19 mouse cellular contexts compared by ENCODE assay signal in genomic region chrX:152656609-152656939, GRCm38 (mm10).
DNase-seq lines count a peak whose midpoint lies in the region; ATAC-seq and TF ChIP-seq lines count a peak whose summit lies in the region.
"Had no signal": no experiment of that assay in that cellular context is flagged by ENCODE, and none has a peak within 500 bp of the region (broad histone marks: within the 10 kb centered on the region; RNA-seq: fewer than 3 reads in every experiment).

No protein-coding gene starts in this region.

- 62% methylated on average over 2 of the region's 2 CpGs for WGBS in forebrain, embryonic 16.5 days
- 47% methylated on average over 2 of the region's 2 CpGs for WGBS in limb, embryonic 13.5 days
- 66% methylated on average over 2 of the region's 2 CpGs for WGBS in neural tube, embryonic 14.5 days

- TF ChIP-seq CTCF in layer of hippocampus, adult 2 months (conservative IDR thresholded peaks at IDR 0.05), result no peak

- no peak overlapping the region for H3K4me2 ChIP-seq in forebrain, embryonic 16.5 days (ENCODE audit: low read length)
- no peak overlapping the region; the same call in 1 of the 2 replicates for H3K4me2 ChIP-seq in limb, embryonic 13.5 days (replicated peaks)
- H3K4me2 ChIP-seq in neural tube, embryonic 14.5 days (ENCODE audit: low read depth, low read length), result no peak overlapping the region
- H3K4me2 ChIP-seq: embryonic facial prominence, embryonic 13.5 days; limb, embryonic 15.5 days had no signal

- H3K4me3 ChIP-seq in layer of hippocampus, adult 2 months, result no peak overlapping the region
- H3K4me3 ChIP-seq in forebrain, embryonic 16.5 days (replicated peaks; ENCODE audit: low read length), result no peak overlapping the region
- H3K4me3 ChIP-seq in limb, embryonic 13.5 days, result no peak overlapping the region
- H3K4me3 ChIP-seq in neural tube, embryonic 14.5 days (ENCODE audit: low read depth, low read length), result no peak overlapping the region
- H3K4me3 ChIP-seq: embryonic facial prominence, embryonic 13.5 days; limb, embryonic 15.5 days had no signal

- no peaks in the 10 kb centered on the region; the same call in 1 of the 2 replicates for H3K27me3 ChIP-seq in forebrain, embryonic 16.5 days (replicated peaks; ENCODE audit: control insufficient read depth, insufficient read depth, low read length)
- peaks cover 53% of the 10 kb centered on the region; the same call in 1 of the 2 replicates for H3K27me3 ChIP-seq in limb, embryonic 13.5 days
- peaks cover 2% of the 10 kb centered on the region; the same call in 1 of the 2 replicates for H3K27me3 ChIP-seq in neural tube, embryonic 14.5 days (ENCODE audit: control insufficient read depth, insufficient read depth, low read length)

- ATAC-seq in forebrain, embryonic 16.5 days, result peak; percentile 16; the same call in 1 of the 2 replicates
- 0 out of 2 replicates have a peak, but pooled peaks have one; percentile 15 for ATAC-seq in limb, embryonic 13.5 days (ENCODE audit: low FRiP score, low read depth)
- ATAC-seq in neural tube, embryonic 14.5 days (ENCODE audit: low read depth), result peak; percentile 31; the same call in 1 of the 2 replicates
- ATAC-seq: liver, postnatal 0 days had no signal

- H3K27ac ChIP-seq in layer of hippocampus, adult 2 months, result peak overlapping the region; percentile 87
- peak overlapping the region; percentile 38 for H3K27ac ChIP-seq in forebrain, embryonic 16.5 days (ENCODE audit: low read length)
- H3K27ac ChIP-seq in limb, embryonic 13.5 days, result no peak overlapping the region
- peak overlapping the region; percentile 13; the same call in 1 of the 2 replicates for H3K27ac ChIP-seq in neural tube, embryonic 14.5 days (ENCODE audit: low read depth, low read length)
- H3K27ac ChIP-seq: embryonic facial prominence, embryonic 13.5 days; limb, embryonic 15.5 days had no signal

- H3K36me3 ChIP-seq in forebrain, embryonic 16.5 days (ENCODE audit: control insufficient read depth, insufficient read depth), result no peaks in the 10 kb centered on the region
- H3K36me3 ChIP-seq in limb, embryonic 13.5 days, result no peaks in the 10 kb centered on the region
- no peaks in the 10 kb centered on the region for H3K36me3 ChIP-seq in neural tube, embryonic 14.5 days (ENCODE audit: control insufficient read depth, insufficient read depth, low read length)
- H3K36me3 ChIP-seq: embryonic facial prominence, embryonic 13.5 days; limb, embryonic 15.5 days had no signal

- H3K9me3 ChIP-seq in forebrain, embryonic 16.5 days (ENCODE audit: control insufficient read depth, low read length), result no peaks in the 10 kb centered on the region
- no peaks in the 10 kb centered on the region for H3K9me3 ChIP-seq in limb, embryonic 13.5 days
- no peaks in the 10 kb centered on the region for H3K9me3 ChIP-seq in neural tube, embryonic 14.5 days (ENCODE audit: control insufficient read depth, low read length)
- H3K9me3 ChIP-seq: embryonic facial prominence, embryonic 13.5 days; limb, embryonic 15.5 days had no signal

- DNase-seq in layer of hippocampus, adult 2 months (ENCODE audit: low spot score in 2 of 2), result no peak
- no peak for DNase-seq in layer of hippocampus, postnatal 10 days (ENCODE audit: low spot score in 2 of 2)
- DNase-seq in embryo, embryonic 9.5 days (ENCODE audit: extremely low spot score), result no peak
- DNase-seq in urinary bladder, adult 18-20 months (ENCODE audit: low spot score in 2 of 2), result no peak
- DNase-seq in thymus, postnatal 14 days, result no peak
- DNase-seq: B cell, adult 2 months; cerebellum, adult 11 months; cerebellum, postnatal 36 days; gastrocnemius, postnatal 14 days; kidney, adult 8-10 months; liver, postnatal 0 days; lung, postnatal 36 days; right cerebral cortex, postnatal 14 days; thymus, postnatal 4 days had no signal

- no peak overlapping the region for H3K9ac ChIP-seq in forebrain, embryonic 16.5 days (replicated peaks; ENCODE audit: low read depth, low read length)
- no peak overlapping the region for H3K9ac ChIP-seq in limb, embryonic 13.5 days
- no peak overlapping the region for H3K9ac ChIP-seq in neural tube, embryonic 14.5 days (replicated peaks; ENCODE audit: low read depth, low read length)
- H3K9ac ChIP-seq: embryonic facial prominence, embryonic 13.5 days; limb, embryonic 15.5 days; liver, postnatal 0 days had no signal

- peaks cover 8% of the 10 kb centered on the region for H3K4me1 ChIP-seq in forebrain, embryonic 16.5 days (replicated peaks; ENCODE audit: control insufficient read depth, insufficient read depth, low read length)
- peaks cover 13% of the 10 kb centered on the region; the same call in 1 of the 2 replicates for H3K4me1 ChIP-seq in limb, embryonic 13.5 days
- H3K4me1 ChIP-seq in neural tube, embryonic 14.5 days (ENCODE audit: control insufficient read depth, insufficient read depth, low read length), result no peaks in the 10 kb centered on the region
